ENCODE assay signal across 36 mouse cellular contexts in genomic region chr17:4858304-4858703, GRCm38 (mm10).
"Had no signal": no experiment of that assay in that cellular context is flagged by ENCODE, and none has a peak within 500 bp of the region (broad histone marks: within the 10 kb centered on the region; RNA-seq: fewer than 3 reads in every experiment).

No protein-coding gene starts in this region.

- H3K27me3 ChIP-seq: heart, embryonic 12.5 days; heart, embryonic 13.5 days; heart, embryonic 15.5 days; hindbrain, embryonic 12.5 days; hindbrain, embryonic 13.5 days; hindbrain, embryonic 15.5 days; intestine, embryonic 15.5 days; kidney, embryonic 15.5 days had no signal

- H3K9me3 ChIP-seq: heart, embryonic 10.5 days; heart, embryonic 12.5 days; heart, embryonic 13.5 days; heart, embryonic 15.5 days; hindbrain, embryonic 10.5 days; hindbrain, embryonic 12.5 days; hindbrain, embryonic 13.5 days; hindbrain, embryonic 15.5 days; intestine, embryonic 15.5 days; kidney, embryonic 15.5 days had no signal

- H3K9ac ChIP-seq: heart, embryonic 12.5 days; heart, embryonic 13.5 days; heart, embryonic 15.5 days; hindbrain, embryonic 12.5 days; hindbrain, embryonic 13.5 days; hindbrain, embryonic 14.5 days; hindbrain, embryonic 15.5 days; intestine, embryonic 15.5 days; kidney, embryonic 15.5 days had no signal

- H3K36me3 ChIP-seq: heart, embryonic 10.5 days; heart, embryonic 12.5 days; heart, embryonic 13.5 days; heart, embryonic 15.5 days; hindbrain, embryonic 10.5 days; hindbrain, embryonic 12.5 days; hindbrain, embryonic 13.5 days; hindbrain, embryonic 15.5 days; intestine, embryonic 15.5 days; kidney, embryonic 15.5 days had no signal

- H3K27ac ChIP-seq: heart, embryonic 10.5 days; heart, embryonic 13.5 days; heart, embryonic 15.5 days; hindbrain, embryonic 10.5 days; hindbrain, embryonic 12.5 days; hindbrain, embryonic 13.5 days; hindbrain, embryonic 14.5 days; hindbrain, embryonic 15.5 days; hindbrain, postnatal 0 days; intestine, embryonic 15.5 days; kidney, embryonic 15.5 days; kidney, postnatal 0 days; layer of hippocampus, adult 2 months; left cerebral cortex, adult 2 months had no signal

- H3K4me3 ChIP-seq: heart, embryonic 10.5 days; heart, embryonic 12.5 days; heart, embryonic 13.5 days; heart, embryonic 15.5 days; hindbrain, embryonic 10.5 days; hindbrain, embryonic 12.5 days; hindbrain, embryonic 13.5 days; hindbrain, embryonic 15.5 days; intestine, embryonic 15.5 days; kidney, embryonic 15.5 days; layer of hippocampus, adult 2 months; left cerebral cortex, adult 2 months had no signal

- H3K4me2 ChIP-seq: heart, embryonic 11.5 days; heart, embryonic 12.5 days; heart, embryonic 13.5 days; heart, embryonic 15.5 days; hindbrain, embryonic 12.5 days; hindbrain, embryonic 13.5 days; hindbrain, embryonic 14.5 days; hindbrain, embryonic 15.5 days; intestine, embryonic 15.5 days; kidney, embryonic 15.5 days had no signal

- ATAC-seq: hindbrain, embryonic 16.5 days; hindbrain, postnatal 0 days; inflammation-experienced regulatory T-cells, adult 6 months; intestine, embryonic 15.5 days; intestine, embryonic 16.5 days; intestine, postnatal 0 days had no signal

- DNase-seq: heart, postnatal 10 days; heart, postnatal 14 days; heart, postnatal 36 days; heart, postnatal 4 days; kidney, adult 11 months; kidney, adult 18-20 months; kidney, adult 2 months; kidney, adult 8-10 months; kidney, adult 9 months; kidney, postnatal 10 days; kidney, postnatal 14 days; kidney, postnatal 25 days; kidney, postnatal 36 days; kidney, postnatal 4 days; layer of hippocampus, adult 9-11 months; layer of hippocampus, postnatal 36 days had no signal

- H3K4me1 ChIP-seq: hindbrain, embryonic 10.5 days; hindbrain, embryonic 12.5 days; hindbrain, embryonic 13.5 days; hindbrain, embryonic 15.5 days; intestine, embryonic 15.5 days; kidney, embryonic 15.5 days had no signal
